Mouse (Mus musculus) kidney, adult 2 months (tissue): Measurements from ENCODE around the gene Cyp2d10.

Experiments used
- CTCF ChIP-seq: fragments of 200-500 bp; conservative IDR thresholded peaks from 2 replicates; pipeline ENCODE4 v1.5.1; 2011; ENCODE audit warnings: low read depth, mild to moderate bottlenecking, control low read depth, low read length, moderate library complexity, mixed read lengths; ENCODE audit not compliant: insufficient read depth, insufficient read length
- POLR2A ChIP-seq: fragments of 200-500 bp; IDR thresholded peaks from one replicate; pipeline ENCODE4 v1.6.1; 2011; ENCODE audit warnings: low read depth, low read length, control low read depth

GRCm38 (mm10) chr15:82416797-82417789 is 10.1 kb upstream of the Cyp2d10 start:
- no peak for TF ChIP-seq POLR2A
- TF ChIP-seq CTCF, result peak; percentile 98
